Mouse (Mus musculus) liver, adult 2 months (tissue): Measurements from ENCODE around the gene Mast3.

Experiments
- CTCF ChIP-seq: fragments of 200-500 bp; IDR thresholded peaks from 2 replicates; pipeline ENCODE4 v1.5.1; 2011; ENCODE audit warnings: low read depth, low read length, control low read depth
- POLR2A ChIP-seq: fragments of 200-500 bp; IDR thresholded peaks from 2 replicates; pipeline ENCODE4 v1.6.1; 2011; ENCODE audit warnings: low read length, control low read depth; ENCODE audit not compliant: insufficient read depth; ENCODE audit errors: extremely low read depth

DNA sequence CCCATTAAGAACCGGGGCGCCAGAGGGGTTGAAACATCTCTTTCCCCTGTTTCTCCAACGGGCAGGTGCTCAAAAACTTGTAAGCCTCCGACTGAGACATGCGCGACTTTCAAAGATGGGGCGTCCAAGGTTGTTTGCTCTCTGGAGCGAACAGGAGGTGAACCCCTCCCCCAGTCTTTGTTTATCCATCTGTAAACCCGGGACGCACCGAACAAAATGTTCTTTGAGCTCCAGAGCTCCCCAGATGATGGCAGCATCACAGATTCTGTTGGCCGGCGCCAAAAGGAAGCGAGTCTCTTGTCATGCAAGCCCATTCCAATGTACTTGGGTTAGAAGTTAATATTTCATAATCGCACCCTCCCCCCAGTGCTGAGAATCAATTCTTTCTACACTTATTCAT lies 6.6 kb downstream of the Mast3 start:
- TF ChIP-seq CTCF (no peak), POLR2A (no peak)
